Mouse (Mus musculus): ENCODE results near the gene Usp13.

The Usp13 gene

DNA sequence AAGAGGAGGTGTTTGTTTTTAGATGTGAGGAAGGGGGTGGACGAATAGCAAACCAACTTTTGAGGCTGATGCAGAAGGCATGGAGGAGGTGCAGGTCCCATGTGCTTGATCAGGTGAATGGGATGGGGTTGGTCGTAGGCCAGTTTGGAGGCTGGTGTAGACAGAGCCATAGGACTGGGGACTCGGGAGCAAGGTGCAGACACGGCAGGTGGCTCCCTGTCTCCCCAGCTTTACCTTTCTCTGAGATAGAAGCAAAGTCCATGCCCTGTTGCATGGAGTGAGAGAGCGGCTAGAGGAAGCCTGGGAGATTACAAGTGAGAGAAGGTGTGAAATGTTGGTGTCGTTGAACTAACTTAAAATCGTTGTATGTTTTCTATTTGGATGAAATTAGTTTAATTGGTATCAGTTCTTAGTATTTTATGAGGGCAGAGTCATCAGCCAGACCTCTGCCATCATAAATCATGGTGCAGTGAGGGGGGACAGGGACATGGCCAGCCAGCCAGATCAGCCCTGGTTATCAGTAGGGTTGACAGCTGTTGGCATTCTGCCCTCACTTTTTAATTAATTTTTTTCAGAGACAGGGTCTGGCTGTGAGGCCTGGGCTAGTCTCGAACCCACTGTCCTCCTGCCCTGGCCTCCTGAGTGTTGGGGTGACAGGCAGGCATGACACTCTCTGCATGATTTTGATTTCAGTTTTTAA, 122.6 kb downstream of the Usp13 start:
- no peak for DNase-seq (ENCODE audit: low spot score)

DNA sequence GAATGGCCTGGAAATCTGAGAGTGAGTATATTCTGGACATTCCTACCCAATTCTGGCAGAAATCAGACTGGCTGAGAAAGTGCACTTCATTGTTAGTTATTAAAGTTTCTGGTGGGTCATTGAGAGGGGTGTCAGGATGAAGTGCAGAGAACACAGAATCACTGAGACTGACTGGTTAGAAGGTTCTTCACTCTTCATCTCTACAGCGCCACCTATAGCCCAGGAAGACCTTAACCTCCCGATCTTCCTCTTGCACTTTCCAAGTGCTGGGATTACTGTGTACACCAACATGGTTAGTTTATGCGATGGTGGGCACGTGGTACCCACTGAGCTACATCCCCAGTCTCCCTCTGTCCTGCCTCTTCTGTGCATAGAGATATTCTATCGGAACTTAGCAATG, 130.1 kb downstream of the Usp13 start:
- no peak for DNase-seq (ENCODE audit: low spot score)

DNA sequence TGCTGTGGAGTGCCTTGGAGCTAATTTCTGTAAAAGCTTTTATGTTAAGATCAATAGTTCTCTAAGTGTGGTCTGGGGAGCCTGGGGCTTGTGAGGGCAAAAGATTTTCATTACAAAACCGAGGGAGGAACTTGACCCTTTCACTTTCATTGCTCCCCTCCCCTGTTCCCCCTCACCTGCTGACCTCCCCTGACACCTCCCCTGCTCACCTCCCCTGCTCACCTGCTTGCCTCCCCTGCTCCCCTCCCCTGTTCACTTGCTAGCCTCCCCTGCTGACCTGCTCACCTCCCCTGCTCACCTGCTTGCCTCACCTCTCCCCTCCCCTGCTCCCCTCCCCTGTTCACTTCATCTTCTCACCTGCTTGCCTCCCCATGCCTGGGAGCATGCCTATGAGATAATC, 134.0 kb downstream of the Usp13 start:
- no peak for DNase-seq (ENCODE audit: low spot score)

DNA sequence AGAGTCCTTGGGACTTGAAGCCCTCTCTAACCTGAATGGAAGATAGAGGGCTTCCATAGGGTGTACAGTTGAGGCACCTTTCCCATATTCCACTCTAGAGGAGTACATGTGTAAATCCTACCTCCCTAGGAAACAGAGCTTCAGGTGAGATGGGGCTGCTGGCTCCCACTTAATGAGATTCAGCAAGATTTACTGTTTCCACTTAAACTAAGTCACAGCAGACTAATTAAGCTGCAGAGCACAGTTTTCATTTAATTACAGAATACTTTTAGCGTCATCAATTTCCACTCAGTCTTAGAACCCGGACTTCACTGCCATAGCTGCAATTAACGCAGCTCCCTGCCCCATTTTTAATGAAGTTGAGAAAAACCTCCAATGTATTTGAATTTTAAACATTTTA, 144.1 kb downstream of the Usp13 start:
- DNase-seq (ENCODE audit: low spot score): no peak

DNA sequence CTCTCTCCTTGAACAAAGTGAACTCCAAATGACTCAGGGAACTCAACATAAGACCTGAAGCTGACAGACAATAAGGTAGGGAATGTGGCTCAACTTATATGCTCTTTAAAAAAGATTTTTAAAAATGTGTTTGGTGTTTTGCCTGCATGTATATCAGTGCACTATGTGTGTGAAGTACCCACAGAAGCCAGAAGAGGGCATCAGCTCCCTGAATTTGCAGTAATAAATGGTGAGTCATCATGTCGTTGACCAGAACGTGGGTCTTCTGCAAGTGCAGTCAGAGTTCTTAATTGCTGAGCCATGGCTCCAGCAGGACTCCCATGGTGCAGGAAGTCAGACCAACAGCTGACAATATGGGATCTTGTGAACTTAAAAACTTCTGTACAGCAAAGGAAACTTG, 148.2 kb downstream of the Usp13 start:
- no peak for DNase-seq (ENCODE audit: low spot score)

DNA sequence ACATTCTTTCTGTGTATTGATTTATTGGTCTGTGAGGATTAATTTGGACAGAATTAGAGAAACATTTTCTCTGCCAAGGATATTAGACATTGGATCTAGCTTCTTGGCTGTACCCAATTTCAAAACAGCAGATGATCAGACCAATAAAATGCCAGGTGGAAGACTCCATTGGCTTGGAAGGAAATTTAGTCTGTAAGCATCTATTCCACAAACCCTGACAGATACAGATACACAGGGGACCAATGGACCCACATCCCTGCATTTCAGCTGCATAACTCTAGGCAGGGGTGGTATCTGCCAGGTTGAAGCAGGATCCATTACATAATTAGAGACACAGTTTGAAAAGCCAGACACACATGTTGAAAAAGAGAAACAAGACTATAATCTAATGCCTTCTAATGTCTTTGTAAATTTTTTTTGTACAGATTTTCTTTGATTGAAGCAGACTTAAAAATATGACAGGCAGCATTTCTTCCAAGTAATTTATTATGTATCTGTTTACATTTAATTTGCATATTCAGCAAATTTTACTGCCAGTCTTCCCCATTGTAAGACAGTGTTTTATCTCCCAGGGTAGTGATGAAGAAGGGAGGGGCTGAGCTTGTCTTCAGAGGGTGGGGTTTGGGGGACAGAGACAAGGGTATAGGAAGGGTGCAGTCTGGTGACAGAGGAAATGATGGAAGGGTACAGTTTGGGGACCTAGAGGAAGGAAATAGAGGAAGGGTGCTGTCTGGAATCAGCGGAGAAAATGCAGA, 151.5 kb downstream of the Usp13 start:
- peak; percentile 50 for DNase-seq (ENCODE audit: low spot score)

DNA sequence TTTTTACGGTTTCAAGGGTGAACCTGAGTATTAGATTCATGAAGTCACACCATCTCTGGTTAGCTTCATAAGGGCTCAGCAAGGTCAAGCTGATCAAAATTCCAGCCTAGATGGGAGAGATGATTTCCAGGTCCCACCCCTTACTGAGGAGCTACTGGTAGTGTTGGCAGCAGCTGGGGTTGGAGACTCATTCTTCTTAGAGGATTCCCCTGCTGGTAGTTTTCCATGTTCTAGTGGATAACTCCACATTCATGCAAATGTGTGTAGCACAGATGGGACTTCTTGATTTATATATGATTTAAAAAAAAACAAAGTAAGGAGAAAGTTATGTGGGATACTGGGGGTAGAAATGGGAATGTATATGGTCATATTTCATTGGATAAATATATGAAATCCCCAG, 152.9 kb downstream of the Usp13 start:
- DNase-seq (ENCODE audit: low spot score): no peak

DNA sequence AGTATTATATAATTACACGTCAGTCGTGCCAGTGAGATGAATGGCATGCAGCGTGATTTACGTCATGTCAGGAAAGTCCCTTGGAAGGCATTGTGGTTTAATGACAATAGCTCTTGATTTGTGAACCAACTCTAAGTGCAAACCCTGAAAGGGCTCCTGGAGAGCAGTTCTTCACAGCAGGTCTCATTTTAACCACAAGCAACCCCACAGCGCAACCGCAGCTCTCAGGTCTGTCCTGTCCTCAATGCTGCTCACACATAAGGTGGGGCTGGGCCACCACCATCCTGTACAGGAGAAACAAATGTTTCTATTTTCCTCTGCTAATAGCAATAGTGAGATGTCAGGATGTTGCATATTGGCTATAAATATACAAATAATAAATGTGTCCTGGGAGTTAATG, 161.9 kb downstream of the Usp13 start:
- no peak for DNase-seq (ENCODE audit: low spot score)

DNA sequence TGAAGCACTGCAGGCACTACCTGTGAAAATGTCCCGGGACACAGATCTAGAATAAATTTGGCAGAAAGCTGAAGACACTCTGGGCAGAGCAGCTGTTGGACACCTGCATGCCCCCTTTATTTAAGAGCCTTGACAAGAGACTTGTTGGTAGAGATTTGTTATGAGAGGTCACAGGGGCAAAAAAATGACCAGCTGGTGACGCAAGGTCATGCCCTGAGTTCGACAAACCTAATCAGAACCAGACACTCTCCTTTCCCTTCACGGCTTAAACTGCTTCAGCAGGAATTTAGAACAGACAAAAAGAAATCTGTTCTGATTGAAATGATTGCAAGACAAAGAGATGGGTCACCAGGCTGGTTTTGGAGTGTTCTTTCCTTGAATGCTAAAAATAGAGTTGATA, 162.6 kb downstream of the Usp13 start:
- DNase-seq (ENCODE audit: low spot score): no peak

DNA sequence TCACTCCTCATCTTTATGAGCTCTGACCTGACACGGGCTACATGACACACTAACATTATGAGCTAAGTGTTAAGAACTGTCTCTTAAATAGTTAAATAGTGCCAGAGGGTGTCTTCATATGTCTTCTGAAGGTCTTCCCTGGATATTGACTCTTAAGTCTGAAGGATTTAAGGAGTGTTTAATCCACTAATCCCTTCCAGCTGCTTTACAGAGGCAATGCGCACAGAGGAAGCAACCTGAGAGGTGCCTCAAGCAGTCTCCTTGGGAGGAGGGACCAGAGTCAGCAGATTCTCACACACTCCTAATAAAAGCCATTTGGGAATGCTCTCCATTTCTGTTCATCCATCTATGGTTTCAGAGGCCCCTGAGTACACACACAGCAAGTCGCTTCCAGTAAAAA, 167.8 kb downstream of the Usp13 start:
- no peak for DNase-seq (ENCODE audit: low spot score)
